Mouse (Mus musculus): ENCODE measurements around the gene Gm11627.

DNA sequence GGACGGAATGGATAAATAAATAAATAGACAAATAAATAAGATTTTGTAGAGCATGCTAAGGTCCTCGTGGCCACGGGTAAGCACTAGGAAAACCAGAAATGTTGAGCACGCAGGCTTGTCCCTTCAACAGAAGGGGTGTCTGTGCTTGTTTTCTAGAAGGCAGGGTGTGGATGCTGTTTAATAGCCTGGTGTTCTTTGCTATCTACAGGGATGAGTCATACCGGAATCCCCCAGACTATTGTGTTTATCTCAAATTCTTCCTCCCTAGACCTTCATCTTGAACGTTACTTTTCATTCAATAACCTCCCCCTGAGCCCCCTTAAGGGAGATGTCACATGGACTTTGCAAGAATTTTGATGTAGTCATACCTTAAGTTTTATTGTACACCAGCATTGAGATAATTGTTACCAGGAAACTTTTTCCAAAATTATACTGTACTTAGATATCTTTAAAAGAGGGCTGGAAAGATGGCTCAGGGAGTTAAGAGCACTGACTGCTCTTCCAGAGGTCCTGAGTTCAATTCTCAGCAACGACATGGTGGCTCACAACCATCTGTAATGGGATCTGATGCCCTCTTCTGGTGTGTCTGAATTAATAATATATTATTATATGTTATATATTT is 10.4 kb downstream of the Gm11627 start:
- TF ChIP-seq CTCF (IDR thresholded peaks at IDR 0.05; ENCODE audit: low read depth) (no peak), EP300 (optimal IDR thresholded peaks at IDR 0.05) (no peak)

Measured in stomach, postnatal 0 days (tissue).